Mouse (Mus musculus) erythroblast, embryonic 14.5 days (primary cell): ENCODE data around the gene Nr5a2. TPM values are rescaled to one million over a fixed set of nuclear protein-coding genes. Genes with fewer than 3 reads are reported as not detected.

Experiments
- H3K27me3 ChIP-seq: 2 replicates; pipeline ENCODE4 v1.6.1; 2012; ENCODE audit warnings: inconsistent platforms; ENCODE audit not compliant: control insufficient read depth
- H3K36me3 ChIP-seq: 2 replicates; pipeline ENCODE4 v1.6.1; 2012; ENCODE audit warnings: mild to moderate bottlenecking, inconsistent platforms; ENCODE audit not compliant: control insufficient read depth
- H3K4me1 ChIP-seq: 2 replicates; pipeline ENCODE4 v1.6.1; 2012; ENCODE audit warnings: inconsistent platforms; ENCODE audit not compliant: control insufficient read depth
- H3K4me3 ChIP-seq: replicated peaks from 2 replicates; pipeline ENCODE3; 2012; ENCODE audit warnings: moderate library complexity, mild to moderate bottlenecking, inconsistent platforms
- H3K9me3 ChIP-seq: 2 replicates; pipeline ENCODE4 v1.6.1; 2012; ENCODE audit warnings: low read length, inconsistent platforms, mixed read lengths; ENCODE audit not compliant: control insufficient read depth
- GATA1 ChIP-seq: IDR thresholded peaks from 2 replicates; pipeline ENCODE4 v1.6.1; 2012; ENCODE audit warnings: low read length, inconsistent platforms, mixed read lengths
- TAL1 ChIP-seq: IDR thresholded peaks from 3 replicates; pipeline ENCODE4 v1.6.1; 2012; ENCODE audit warnings: low read length, inconsistent platforms, mixed read lengths
- polyA plus RNA-seq: library from polyadenylated mRNA; stranded (reverse); fragments of >175 nt; gene quantifications from 2 replicates; pipeline ENCODE4 v1.2.3, GENCODE M21; 2012

Nr5a2 gene
- 0.06 TPM in 1 of 2 replicates, not detected in the other for polyA plus RNA-seq

- Histone ChIP-seq H3K4me3 (peak within 1 kb of the TSS; percentile 37), H3K36me3 (no peaks in the 10 kb centered on the region), H3K9me3 (no peaks in the 10 kb centered on the region), H3K27me3 (peaks cover 16% of the 10 kb centered on the region), H3K4me1 (no peaks in the 10 kb centered on the region)
- no peak for TF ChIP-seq TAL1
- TF ChIP-seq GATA1 = no peak
Measured at GRCm38 (mm10) chr1:136960428-136961012, at the start of gene Nr5a2. Gene Nr5a2, minus strand, starts transcription at chr1:136960448.

GRCm38 (mm10) chr1:137008726-137009239, 48.5 kb upstream of the Nr5a2 start:
- no peaks in the 10 kb centered on the region for H3K4me1 ChIP-seq
- no peaks in the 10 kb centered on the region for H3K9me3 ChIP-seq
- no peaks in the 10 kb centered on the region for H3K27me3 ChIP-seq
- no peak overlapping the region for H3K4me3 ChIP-seq
- no peaks in the 10 kb centered on the region for H3K36me3 ChIP-seq
- TF ChIP-seq TAL1 (no peak), GATA1 (no peak)

GRCm38 (mm10) chr1:137003816-137004215, 43.6 kb upstream of the Nr5a2 start:
- no peaks in the 10 kb centered on the region for H3K27me3 ChIP-seq
- H3K4me3 ChIP-seq = no peak overlapping the region
- H3K9me3 ChIP-seq = no peaks in the 10 kb centered on the region
- no peaks in the 10 kb centered on the region for H3K4me1 ChIP-seq
- no peak for TF ChIP-seq TAL1
- no peak for TF ChIP-seq GATA1
- no peaks in the 10 kb centered on the region for H3K36me3 ChIP-seq

- Histone ChIP-seq H3K4me1 (no peaks in the 10 kb centered on the region), H3K9me3 (no peaks in the 10 kb centered on the region), H3K36me3 (no peaks in the 10 kb centered on the region), H3K27me3 (no peaks in the 10 kb centered on the region), H3K4me3 (no peak overlapping the region)
- TF ChIP-seq TAL1 (no peak), GATA1 (no peak)
Measured at GRCm38 (mm10) chr1:137003144-137003543, 42.9 kb upstream of the Nr5a2 start.

- TF ChIP-seq GATA1 (no peak), TAL1 (no peak)
- no peaks in the 10 kb centered on the region for H3K27me3 ChIP-seq
Measured at GRCm38 (mm10) chr1:136991762-136992352, 31.6 kb upstream of the Nr5a2 start.

GRCm38 (mm10) chr1:136980253-136980893, 20.1 kb upstream of the Nr5a2 start:
- H3K4me1 ChIP-seq = no peaks in the 10 kb centered on the region
- no peaks in the 10 kb centered on the region for H3K27me3 ChIP-seq
- no peaks in the 10 kb centered on the region for H3K9me3 ChIP-seq
- H3K4me3 ChIP-seq = no peak overlapping the region
- no peaks in the 10 kb centered on the region for H3K36me3 ChIP-seq
- no peak for TF ChIP-seq TAL1
- no peak for TF ChIP-seq GATA1

More at GRCm38 (mm10) chr1:136991762-136992352, 31.6 kb upstream of the Nr5a2 start:
- Histone ChIP-seq H3K36me3 (no peaks in the 10 kb centered on the region), H3K4me1 (no peaks in the 10 kb centered on the region), H3K9me3 (no peaks in the 10 kb centered on the region), H3K4me3 (no peak overlapping the region)

- no peak for TF ChIP-seq TAL1
- no peak for TF ChIP-seq GATA1
- Histone ChIP-seq H3K36me3 (no peaks in the 10 kb centered on the region), H3K27me3 (no peaks in the 10 kb centered on the region), H3K4me1 (no peaks in the 10 kb centered on the region), H3K4me3 (no peak overlapping the region), H3K9me3 (no peaks in the 10 kb centered on the region)
Measured at GRCm38 (mm10) chr1:136977867-136978266, 17.6 kb upstream of the Nr5a2 start.

- Histone ChIP-seq H3K4me1 (no peaks in the 10 kb centered on the region), H3K4me3 (no peak overlapping the region)
Measured at GRCm38 (mm10) chr1:136974040-136974439, 13.8 kb upstream of the Nr5a2 start.

GRCm38 (mm10) chr1:136973016-136973415, 12.8 kb upstream of the Nr5a2 start:
- H3K27me3 ChIP-seq = no peaks in the 10 kb centered on the region
- TF ChIP-seq GATA1 (no peak), TAL1 (no peak)
- H3K9me3 ChIP-seq = no peaks in the 10 kb centered on the region
- no peaks in the 10 kb centered on the region for H3K36me3 ChIP-seq
- H3K4me1 ChIP-seq = no peaks in the 10 kb centered on the region
- no peak overlapping the region for H3K4me3 ChIP-seq

More at GRCm38 (mm10) chr1:136974040-136974439, 13.8 kb upstream of the Nr5a2 start:
- no peaks in the 10 kb centered on the region for H3K36me3 ChIP-seq
- no peaks in the 10 kb centered on the region for H3K27me3 ChIP-seq
- TF ChIP-seq TAL1 (no peak), GATA1 (no peak)
- no peaks in the 10 kb centered on the region for H3K9me3 ChIP-seq
